Mouse (Mus musculus) gastrocnemius, adult 18-20 months (tissue): ENCODE measurements around the gene Col9a2. TPM values are rescaled to one million over a fixed set of nuclear protein-coding genes. Genes with fewer than 3 reads are reported as not detected.

Experiments
- DNase-seq: peaks from one replicate; pipeline ENCODE4 v3.0.0; 2021; ENCODE audit warnings: low spot score
- long read RNA-seq, 2 experiments: library from polyadenylated mRNA; stranded (forward); transcript quantifications; one replicate each; pipeline ENCODE4 v2.0.0; 2021
- total RNA-seq, 2 experiments: library from RNA; stranded (reverse); gene quantifications; 2 replicates each; pipeline ENCODE4 v1.2.3; 2021

Gene Col9a2
- total RNA-seq: under 1 TPM; 0.18 to 0.19 TPM
- long read RNA-seq, experiment 1: 0 reads
- long read RNA-seq, experiment 2: 0 reads

DNA sequence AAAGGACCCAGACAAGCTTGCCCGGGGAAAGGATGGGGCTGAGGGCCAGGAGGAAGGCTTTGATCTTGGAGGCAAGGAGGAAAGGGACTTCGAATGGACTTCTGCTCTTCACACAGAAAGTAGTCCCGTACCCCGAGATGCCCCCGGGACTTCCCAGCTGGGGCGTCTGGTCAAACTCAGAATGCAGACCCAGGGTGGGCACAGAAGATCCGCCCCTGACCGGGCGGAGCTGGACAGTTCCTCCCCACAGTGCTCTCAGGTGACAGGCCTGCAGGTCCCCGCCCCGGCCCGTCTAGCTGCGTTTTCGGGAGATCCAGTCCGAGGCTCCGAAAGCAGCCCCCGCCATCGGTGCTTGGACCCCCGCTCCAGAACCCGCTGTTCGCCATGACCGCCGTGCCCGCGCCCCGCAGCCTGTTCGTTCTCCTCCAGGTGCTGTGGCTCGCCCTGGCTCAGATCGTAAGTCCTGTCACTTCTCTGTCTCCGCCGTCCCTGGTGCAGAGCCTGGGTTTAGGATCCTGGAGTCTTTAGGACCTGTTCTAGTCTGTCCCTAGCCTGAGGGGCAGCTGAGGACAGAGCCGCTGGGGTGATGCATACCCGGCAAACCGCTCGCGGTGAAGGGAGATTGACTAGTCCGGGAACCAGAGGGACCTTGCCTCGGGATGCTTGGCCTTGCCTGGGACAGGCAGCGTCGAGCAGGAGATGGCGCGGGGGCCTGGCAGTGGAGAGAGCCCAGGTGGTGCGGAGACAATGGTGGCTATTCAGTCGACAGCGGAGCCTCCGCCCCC, at the start of gene Col9a2:
Gene Col9a2 (plus strand): TSS at position 55 of the 785 bp plus-strand sequence.
- DNase-seq: no peak

DNA sequence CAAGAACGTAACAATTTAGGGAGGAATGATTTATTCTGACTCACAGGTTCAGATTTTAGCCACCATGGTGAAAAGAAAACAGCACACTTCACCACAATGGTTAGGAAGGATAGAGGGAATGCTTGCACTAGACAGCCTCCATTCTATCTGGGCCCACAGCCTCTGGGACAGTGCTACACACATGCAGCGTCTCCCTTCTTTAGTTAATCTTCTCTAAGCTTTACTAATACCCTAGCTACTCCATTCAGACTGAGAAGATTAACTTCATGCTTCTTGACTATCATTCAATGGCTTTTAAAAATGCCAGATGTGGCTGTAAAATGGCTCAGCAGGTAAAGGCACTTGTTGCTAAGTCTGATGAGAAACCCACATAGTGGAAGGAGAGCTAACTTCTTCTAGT, 46.9 kb upstream of the Col9a2 start:
- no peak for DNase-seq

DNA sequence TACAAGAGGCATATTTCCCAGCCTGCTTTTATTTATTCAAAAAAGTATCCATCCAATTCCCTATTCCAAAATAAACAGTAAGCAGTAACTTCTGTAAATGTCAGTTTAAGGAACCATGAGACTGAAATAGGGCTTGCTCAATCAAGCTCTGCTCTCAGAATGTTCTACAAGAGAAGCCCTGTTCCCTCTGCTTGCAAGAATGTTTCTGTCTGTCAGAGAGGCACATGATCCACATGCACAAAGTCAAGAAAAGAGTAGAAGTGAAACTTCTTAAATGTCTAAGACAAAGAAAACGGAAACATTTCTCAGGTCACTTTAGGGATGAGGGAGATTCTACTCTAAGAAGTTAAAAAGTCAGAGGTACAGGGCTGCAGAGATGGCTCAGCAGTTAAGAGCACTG, 46.2 kb upstream of the Col9a2 start:
- DNase-seq: no peak

DNA sequence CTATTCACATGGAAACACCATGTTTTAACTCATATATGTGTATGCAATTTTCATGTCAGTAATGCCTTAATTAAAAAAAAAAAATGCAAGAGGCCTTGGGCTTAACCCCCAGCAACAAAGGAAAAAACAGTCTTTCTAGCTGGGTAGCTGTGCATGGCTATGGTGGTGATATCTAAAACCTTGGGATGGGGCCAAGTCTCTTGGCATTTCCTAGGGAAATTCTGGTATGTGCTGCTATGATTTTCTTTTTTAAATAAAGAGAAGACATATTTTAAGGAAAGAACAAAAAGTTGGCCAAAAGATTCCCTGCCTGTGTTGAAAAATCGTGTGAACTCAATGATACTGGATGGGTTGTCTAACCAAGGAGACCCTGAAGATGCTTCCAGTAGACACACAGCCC, 43.3 kb upstream of the Col9a2 start:
- no peak for DNase-seq

DNA sequence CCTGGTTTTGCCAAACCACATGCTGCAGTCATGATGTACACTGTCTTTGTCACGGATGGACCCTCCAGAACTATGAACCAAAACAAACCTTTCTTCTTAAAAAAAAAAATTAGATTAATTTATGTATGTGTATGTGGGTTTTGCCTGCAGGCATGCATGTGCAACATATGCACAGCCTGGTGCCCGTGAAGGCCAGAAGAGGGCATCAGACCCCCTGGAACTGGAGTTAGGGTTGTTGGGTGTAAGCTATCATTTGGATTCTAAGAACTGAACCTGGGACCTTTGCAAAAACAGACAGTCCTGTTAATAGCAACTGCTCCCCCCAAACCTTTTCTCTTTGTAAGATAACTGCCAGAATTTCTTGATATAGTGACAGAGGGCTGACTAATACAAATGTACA, 38.1 kb upstream of the Col9a2 start:
- no peak for DNase-seq

DNA sequence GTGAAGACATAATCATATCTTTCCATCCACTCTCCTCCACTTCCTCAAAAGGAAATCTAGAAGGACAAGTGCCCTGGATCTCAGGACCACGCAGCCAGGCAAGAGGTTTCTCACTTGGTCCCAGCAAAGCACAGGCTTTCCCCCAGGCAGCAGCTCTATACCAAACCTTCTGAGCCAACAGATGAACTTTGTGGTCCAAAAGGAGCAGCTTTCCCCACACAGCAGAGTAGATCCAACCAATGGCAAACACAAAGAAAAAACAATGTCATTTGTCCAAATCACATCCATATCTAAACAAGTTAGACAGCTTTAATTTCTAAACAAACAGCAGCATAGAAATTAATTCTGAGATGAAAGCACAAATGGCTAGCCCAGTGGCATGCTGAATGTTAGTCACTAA, 37.5 kb upstream of the Col9a2 start:
- DNase-seq: no peak

DNA sequence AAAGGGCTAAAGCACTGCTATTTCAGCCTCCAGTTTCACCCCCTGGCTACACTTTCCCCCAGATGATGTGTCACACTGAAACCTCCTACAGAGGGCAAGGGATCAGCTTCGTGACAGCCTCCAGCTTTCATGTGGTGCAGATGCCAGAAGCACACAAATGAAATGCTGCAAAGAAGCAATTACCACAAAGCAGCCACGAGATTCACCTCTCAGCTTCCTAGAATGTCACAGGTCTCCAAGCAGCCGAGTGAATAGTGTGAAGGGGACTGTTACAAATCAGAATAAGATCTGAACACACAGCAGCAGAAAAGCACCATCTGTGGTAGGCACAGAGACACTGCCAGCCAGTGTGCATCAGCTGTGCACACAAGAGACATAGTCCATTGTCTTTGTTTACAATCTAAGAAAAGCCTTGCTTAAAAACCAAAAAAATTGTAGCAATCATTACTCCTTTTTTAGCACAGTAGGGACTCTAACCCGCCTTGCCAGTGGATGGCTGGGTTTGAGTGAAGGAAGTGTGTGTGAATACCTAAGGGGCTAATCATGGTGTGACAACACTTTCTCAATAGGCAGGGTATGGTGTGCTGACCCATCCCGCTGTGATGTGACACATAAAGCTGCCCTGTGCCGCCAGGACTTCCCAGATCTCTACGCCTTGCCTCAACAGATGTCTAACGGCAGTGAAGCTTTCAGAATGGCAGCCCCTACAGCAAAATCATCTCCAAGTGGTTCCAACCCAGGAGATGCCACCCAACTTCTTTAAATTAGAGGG, 36.6 kb upstream of the Col9a2 start:
- no peak for DNase-seq

DNA sequence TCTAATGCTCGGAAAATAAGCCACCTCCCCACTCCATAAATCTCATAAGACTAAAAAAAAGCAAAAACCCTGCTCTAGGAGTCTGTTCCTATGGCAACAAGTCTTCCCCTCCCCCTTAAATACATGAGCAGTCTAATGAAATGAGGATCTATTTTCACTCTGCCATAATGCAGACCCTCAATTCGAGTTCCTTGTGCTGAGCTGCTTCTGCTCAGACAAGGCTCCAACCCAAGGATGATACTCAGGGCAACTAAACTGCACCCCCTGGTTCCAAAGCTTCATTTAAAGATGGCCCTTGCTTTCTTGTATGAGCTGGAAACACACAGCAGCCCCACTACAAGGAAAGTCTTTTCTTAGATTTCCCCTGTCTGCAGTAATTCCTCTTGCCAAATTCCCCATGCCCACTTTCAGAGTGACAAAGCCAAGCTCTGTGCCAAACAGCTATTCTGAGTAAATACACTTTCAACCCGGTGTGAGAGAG, 35.5 kb upstream of the Col9a2 start:
- DNase-seq: no peak

DNA sequence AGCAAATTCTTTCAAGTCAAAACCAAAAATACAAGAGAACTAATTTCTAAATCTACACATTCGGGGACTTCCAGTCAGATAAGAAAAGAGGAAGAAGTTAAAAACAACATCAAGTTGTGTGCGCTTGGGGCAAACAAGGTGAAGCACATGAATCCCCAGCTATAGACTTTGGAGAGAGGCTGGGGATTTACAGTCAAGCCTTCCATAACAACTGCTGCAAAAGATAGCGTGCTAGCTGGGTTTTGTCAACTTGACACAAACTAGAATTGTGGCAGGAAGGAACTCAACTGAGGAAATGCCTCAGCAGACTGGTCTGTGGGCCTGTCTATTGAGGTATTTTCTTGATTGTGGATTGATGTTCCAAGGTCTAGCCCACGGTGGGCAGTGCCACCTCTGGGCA, 34.5 kb upstream of the Col9a2 start:
- DNase-seq: no peak

DNA sequence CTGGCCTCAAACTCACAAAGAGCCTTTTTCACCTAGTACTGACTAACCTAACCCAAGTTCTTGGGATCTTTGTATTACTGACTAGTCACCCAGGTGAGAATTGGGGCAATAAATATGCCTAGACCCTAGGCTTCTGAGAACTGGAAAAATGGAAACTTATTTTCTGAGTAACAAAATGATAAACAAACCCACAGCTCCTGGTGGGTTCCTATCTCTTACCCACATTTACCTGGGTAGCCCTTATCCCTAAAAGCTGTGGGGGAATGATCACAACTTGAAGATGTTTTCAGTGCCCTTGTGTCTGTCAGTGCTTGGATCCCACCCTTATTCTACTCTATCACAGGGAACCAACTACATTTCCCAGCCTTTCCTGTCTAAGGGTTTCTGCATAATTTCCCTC, 32.2 kb upstream of the Col9a2 start:
- no peak for DNase-seq

DNA sequence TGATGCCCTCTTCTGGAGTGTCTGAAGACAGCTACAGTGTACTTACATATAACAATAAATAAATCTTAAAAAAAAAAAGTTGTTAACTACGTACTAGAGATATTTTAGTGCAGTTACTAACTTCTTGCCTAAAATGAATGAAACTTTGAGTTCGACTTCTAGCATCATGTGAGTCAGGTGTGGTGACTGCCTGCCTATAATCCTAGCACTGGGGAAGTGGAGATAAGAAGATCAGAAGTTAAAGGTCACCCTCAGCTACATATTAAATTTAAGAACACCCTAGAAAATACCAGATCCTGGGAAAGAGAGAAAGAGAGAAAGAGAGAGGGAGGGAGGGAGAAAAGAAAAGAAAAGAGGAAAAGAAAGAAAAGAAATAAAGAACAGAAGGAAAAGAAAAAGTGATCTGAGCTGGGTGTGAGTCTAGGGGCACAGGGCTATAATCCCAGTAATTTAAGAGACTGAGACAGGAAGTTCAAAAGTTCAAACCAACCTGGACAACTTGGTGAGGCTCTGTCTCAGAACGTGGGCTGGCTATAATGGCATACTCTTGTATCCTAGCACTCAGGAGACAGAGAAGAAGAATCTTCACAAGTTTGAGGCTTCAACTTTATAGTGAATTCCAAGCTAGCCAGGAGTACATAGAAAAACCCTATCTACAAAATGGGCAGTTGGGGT, 31.0 kb upstream of the Col9a2 start:
- no peak for DNase-seq

DNA sequence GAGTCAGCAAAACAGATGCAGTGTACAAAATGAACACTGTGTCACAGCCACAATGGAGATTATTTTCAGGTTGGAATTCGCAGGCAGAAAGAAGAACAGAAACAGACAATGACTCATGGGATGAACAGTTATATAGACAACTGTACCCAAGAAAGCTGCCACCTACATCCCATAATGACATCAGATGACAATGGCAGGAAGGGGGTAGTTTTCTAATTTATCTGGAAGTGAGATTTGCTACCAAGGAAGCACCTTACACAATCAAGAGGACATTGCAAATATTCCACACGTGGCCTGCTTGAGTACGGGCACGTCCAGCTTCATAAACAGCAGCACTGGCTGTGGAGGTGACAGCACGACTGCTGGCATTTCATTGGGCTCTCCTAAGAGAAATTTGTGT, 30.0 kb upstream of the Col9a2 start:
- DNase-seq: no peak

DNA sequence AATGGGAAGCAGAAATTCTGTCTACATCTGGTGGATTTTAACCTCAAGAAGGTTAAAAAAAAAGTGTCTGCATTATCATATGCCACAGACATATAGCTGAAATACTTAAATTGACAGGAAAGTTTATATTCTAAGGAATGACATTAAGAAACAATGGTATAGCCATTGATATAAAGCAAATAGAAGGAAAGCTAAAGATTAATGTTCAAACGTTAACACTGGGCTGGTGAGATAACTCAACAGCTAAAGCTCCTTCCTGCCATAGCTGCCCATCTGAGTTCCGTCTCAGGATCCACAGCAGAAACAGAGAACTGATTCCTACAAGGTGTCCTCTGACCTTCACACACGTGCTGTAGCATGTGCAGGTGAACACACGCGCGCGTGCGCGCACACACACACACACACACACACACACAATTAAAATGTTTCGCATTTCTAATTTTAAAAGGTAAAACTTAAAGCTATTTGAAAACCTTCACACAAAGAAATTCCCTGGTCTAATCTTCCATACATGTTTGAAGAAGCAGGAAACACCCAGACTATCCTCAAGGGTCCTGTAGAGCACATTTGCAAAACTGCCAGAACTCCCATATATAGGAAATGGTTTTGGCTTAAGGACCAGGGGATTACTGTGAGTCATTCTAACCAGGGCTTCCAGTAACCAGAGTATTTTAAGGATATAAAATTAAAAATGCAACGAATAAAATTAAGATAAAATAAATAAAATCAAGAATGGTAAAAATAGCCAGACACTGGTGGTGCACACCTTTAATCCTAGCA, 28.2 kb upstream of the Col9a2 start:
- DNase-seq: no peak

DNA sequence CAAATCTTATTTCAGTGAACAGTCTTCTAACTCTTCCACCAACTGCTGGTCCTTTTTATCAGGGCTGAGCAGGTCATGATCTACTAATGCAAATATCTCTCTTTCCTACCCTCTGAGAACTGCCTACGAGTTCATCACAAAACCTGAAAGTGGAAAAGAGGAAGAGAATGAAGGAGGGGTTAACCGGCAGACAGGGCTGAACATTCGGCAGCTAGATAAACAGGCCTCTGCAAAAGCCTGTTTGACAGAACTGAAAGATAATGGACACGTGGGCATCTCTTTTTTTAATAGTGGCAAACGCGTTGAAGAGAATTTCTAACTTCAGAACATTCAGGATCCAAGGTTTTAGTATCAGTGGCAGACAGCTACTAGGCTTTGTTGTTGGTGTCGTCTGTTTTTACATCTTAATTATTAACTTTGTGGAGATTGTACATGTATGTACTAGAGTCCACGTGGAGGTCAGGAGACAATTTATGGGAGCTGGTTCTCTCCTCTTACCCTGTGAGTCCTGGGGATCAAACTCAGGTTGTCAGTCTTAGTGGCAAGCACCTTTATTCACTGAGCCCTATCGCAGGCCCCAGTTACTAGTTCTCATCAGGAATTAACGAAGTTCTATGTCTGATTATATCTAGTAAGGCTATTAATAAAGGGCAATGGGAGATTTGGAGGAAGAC, 24.5 kb upstream of the Col9a2 start:
- DNase-seq: no peak

DNA sequence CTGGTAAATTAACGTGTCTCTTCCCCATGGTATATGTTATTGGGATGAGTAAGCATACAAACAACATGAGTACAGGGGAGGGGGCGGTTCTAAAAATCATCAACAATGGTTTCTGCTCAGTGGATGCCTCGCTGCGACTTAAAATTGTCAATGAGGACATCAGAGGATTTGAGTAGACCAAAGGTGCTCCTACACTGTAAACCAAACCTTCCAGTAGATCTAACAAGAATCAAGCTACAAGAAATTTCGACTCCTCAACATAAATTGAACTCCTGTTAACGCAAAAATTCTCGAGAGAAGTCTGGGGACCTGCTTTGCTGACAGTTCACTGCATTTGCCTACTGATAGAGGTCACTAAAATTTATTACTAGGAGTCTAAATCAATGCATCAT, 23.9 kb upstream of the Col9a2 start:
- no peak for DNase-seq

DNA sequence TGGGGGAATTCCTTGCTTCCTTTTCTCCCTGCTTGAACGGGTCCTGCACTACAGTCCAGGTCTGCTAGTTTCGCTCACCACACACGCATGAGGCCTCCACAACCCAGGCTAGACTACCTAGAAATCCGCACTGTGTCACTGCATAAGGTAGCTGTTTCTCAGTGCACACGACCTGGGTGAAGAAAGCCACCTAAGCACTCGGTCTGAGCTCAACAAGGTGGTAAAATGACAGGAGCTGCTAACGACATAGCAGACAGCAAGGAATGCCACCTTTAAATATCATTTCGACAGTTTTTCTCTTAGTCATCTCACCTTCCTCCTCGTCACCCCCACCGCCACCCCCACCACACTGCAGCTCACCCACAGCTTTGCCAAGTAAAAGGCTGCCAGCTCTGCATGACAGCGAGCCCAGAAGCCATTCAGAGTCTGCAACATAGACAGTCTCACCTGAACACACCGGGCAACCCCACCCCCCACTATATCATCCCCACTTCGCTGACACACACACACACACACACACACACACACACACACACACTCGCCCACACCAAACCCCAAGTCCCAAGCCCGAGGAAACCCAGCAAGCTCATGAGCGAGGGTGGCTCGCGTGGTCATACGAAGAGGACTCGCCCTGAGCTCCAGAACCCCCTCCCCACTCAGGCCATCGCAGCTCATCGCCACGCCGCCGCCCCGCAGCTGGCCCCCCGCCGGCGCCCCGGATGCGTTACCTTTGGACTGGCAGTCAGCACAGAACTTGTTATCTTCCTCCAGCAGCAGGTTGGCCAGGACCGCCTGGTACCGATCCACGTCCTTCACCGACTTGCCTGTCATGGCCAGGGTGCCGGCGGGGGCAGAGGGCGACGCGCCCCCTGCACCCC, 22.9 kb upstream of the Col9a2 start:
- no peak for DNase-seq

DNA sequence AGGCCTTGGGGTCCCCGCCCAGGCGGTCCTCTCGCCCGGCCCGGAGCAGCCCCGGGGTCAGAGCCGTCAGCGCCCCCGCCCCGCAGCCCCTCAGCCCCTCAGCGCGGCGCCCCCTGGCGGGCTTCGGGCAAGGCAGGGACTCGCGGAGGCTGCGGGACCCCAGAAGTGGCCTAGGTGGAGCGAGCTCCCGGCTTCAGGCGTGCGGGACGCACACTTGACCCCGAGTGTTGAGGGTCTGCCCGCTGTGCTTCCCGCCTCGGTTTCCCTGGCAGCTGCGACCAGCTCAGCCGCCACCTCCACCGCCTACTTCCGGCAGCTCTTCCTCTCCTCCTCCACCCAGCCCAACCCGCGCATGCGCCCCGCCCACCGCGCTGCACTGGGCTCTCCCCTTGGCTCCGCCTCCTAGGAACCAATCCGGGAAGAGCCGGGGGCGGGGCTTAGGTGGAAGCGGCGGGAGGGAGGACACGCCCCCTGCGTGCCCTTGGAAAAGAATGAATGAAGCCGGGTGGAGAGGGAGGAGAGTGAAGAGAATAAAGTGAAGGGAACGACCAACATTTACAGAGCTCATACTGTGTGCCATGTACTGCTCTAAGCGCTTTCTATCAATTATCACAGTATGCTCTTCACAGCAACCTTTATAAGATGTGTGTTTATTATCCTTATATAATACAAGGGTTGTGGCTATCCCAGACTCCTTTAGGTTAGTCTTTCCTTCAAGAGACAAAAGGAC, 22.1 kb upstream of the Col9a2 start, which contains the start of gene Smap2:
Gene Smap2 (minus strand): TSS at position 320 of the 730 bp plus-strand sequence.
- peak; percentile 98 for DNase-seq

DNA sequence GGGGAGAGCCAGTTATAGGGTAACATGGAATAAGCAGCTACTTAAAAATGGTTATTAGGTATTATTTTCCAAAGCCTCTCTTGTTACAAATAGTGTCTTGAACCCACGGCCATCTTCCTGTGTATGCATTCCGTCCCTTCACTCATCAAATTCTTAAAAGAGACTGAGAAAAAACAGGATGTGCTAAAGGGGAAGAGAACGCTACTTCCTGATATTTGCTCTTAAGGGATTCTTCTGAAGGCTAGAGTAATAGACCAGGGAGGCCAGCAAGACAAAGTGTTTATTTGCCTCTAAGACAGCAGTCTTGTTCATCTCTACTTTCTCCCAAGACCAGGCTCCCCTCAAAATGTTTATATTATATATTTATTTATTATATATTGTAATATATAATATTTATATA, 20.9 kb upstream of the Col9a2 start:
- DNase-seq: no peak
